Mouse (Mus musculus): ENCODE measurements around the gene Arrdc2.

Gene Arrdc2

GRCm38 (mm10) chr8:70864712-70865221 lies 25.2 kb upstream of the Arrdc2 start:
- in situ Hi-C loops (cut with MboI, MseI) = no loop called here

DNA sequence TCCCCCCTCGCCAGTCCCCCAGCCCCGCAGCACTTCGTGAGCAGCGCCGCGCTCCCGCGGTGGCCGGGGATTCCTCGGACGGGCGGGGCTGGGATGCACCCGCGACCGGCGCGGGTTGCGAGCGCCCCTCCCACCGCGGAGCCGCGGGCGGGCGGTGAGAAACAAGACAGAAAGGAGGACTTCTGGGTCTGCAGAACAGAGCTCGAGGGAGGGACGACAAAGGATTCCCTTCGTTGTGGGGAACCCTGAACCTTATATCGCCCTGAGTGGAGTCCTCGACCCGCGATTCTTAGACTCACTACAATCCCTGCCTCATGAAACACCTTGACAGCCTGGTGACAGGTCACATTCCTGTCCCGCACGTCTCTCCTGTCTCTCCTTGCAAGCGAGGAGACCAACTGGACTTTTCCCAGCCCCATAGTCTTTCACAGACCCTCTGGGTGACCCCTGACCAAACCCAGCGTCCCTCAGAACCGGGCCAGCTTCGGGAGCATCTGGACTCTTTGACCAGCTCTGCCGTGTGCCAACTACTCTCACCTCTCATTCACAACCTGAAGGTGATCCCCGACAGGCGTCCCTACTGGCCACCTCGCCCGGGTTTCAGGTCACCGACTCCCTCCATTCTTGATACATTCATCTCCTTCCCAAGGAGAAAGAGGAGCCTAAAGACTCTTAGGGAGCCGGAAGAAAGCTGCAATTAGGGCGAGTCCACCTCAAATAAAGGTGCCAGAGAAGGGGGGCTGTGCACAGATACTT lies 24.6 kb upstream of the Arrdc2 start:
- in situ Hi-C loops (cut with MboI, MseI) = no loop called here

DNA sequence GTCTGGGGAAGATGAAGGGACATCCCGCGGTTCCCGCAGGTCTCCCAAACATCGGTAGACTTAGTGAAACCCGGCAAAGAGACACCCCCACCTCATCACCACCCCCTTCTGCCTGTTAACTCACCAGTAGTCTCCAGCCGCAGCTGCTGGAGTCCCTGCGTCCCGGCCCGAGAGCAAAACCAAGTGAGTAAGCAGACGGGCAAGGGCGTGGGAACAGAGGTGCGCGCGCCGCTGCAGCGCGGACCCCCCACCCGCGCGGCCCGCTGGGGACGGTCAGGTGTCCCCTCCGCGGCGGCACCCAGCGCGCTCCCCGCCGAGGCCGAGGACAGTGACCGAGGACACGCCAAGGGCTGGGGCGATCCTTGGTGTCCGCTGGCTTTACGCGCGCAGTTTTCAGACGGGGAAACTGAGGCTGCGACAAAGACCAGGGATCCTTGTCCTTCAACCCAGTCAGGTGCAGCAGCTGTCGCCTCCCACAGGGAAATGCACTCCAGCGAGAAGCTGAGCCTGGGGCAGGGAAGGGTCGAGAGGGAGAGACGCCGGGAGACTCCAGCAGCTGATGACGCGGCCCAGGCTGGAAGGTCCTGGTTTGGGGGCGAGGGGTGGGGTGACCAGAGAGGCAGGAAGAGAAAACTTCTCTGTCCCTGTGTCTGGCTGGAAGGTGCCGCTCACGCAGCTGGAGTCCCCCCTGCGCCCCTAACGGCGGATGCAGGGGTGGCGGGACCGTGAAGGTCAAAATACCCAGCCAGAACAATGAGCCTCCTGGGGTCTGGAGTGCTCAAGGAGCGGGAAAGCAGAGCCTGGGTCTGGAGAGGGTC lies 23.5 kb upstream of the Arrdc2 start, which contains the start of gene Kcnn1:
Gene Kcnn1 (minus strand): TSS at position 435 of the 818 bp plus-strand sequence.
- in situ Hi-C loops (cut with MboI, MseI) = no loop called here

- in situ Hi-C loops (cut with MboI, MseI) = no loop called here
Observed at GRCm38 (mm10) chr8:70857516-70857915, 18.0 kb upstream of the Arrdc2 start.

- in situ Hi-C loops (cut with MboI, MseI) = no loop called here
Observed at GRCm38 (mm10) chr8:70856541-70857197, 17.1 kb upstream of the Arrdc2 start.

DNA sequence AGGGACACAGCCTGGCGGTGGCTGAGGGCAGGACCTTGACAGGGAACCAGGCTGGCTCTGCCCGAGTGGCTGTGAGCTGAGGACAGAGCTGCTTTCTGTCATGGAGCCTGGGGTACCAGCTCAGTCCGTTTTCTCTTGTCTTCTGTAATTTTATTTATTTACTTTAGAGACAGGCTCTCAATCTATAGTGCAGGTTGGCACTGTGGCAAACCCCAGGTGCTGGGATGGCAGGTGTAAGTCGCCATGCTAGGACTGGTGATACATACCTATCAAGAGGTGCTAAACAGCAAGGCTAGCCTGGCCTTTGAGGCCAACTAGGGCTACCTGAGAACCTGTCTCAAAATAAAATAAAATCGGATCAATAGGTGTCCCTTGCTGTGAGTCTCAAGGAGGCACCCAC lies 16.5 kb upstream of the Arrdc2 start:
- in situ Hi-C loops (cut with MboI, MseI) = no loop called here

- in situ Hi-C loops (cut with MboI, MseI) = no loop called here
Observed at GRCm38 (mm10) chr8:70853863-70854262, 14.3 kb upstream of the Arrdc2 start.

DNA sequence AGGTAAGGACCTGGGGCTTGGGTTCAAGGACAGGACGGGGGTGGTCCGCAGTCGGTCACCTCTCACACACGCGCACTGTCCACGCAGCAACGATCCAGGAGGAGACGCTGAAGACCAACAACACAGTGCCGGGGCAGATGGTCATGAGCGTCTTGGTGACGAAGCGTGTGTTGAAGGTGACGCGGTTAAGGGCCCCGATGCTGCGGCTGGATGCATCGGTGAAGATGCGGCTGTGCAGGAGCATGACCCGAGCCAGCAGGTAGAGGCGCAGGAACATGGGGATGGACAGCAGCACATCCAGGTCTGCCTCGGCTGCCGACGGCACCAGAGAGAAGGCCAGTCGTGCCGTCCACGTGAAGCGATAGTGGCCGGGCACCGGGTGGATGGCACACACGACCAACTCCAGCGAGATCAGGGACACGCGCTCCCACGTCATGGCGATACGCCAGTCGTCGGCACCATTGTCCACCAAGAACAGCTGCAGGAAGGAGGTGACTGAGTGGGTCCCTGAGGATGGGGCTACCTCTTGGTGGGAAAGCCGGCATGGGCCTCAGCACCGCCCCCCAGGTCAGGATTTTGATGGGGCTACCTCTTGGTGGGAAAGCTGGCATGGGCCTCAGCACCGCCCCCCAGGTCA lies 13.2 kb upstream of the Arrdc2 start:
- in situ Hi-C loops (cut with MboI, MseI) = no loop called here

DNA sequence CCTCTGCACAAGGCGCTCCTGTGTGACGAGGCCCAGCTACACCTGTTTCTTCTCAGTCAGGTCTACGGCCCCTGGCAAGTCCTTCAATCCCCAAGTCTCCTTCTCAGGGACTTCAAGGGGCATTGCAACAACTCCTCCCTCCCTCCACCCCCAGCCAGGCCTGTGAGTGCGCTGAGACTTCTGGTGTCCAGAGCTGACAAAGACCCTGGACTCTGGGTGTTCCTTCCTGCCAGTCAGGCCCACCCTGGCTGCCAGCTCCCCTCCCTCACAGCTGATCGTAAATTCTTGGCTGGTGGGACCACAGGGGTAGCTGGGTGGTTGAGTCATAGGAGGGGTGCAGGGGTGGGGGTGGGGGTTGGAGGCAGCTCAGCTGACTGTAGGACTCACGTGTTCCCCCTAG lies 12.3 kb upstream of the Arrdc2 start:
- in situ Hi-C loops (cut with MboI, MseI) = no loop called here

DNA sequence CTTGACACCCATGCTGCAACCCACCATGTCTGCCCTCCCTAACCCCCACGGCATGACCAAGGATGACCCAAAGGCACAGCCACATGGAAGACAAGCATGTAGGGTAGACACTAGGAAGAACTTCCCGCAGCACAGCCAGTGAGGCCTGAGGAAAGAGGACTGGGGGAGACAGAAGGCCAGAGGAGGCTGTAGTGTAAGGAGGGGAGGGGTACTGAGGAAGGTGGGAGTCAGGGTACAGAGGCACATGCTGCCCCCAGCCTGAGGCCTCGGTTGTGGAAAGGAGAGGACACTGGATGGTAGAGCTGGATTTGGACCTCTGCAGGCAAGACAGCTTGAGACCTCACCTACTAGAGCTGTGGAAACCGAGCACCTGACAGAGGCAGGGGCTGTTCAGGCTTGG lies 11.4 kb upstream of the Arrdc2 start:
- in situ Hi-C loops (cut with MboI, MseI) = no loop called here

DNA sequence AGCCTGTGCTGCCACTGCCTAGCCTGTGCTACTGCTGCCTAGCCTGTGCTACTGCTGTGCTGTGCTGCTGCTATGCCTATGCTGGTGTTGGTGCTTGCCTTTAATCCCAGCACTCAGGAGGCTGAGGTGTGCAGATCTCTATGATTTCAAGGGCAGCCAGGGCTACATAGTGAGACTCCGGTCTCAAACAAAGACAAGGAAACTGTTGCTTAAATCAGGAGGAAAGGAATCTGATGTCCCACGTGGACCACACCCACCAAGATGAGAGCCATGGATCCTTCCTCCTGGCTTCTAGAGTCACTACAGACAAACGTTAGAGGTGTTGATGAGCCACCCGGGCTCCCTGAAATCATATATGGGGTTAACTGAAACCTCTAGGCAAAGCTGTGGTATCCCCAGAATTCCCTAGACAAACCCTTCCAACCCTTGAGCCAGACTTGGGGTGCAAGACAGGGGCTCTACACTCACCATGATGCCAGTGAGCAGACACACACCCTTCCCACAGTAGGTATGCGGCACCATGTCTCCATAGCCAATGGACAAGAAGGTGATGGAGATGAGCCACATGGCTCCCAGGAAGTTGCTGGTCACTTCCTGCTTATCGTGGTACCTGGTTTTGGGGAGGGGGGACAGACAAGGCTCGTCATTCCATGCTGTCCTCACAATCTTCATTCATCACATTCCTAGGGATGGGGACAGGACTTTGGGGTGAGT lies 10.8 kb upstream of the Arrdc2 start:
- in situ Hi-C loops (cut with MboI, MseI) = no loop called here

DNA sequence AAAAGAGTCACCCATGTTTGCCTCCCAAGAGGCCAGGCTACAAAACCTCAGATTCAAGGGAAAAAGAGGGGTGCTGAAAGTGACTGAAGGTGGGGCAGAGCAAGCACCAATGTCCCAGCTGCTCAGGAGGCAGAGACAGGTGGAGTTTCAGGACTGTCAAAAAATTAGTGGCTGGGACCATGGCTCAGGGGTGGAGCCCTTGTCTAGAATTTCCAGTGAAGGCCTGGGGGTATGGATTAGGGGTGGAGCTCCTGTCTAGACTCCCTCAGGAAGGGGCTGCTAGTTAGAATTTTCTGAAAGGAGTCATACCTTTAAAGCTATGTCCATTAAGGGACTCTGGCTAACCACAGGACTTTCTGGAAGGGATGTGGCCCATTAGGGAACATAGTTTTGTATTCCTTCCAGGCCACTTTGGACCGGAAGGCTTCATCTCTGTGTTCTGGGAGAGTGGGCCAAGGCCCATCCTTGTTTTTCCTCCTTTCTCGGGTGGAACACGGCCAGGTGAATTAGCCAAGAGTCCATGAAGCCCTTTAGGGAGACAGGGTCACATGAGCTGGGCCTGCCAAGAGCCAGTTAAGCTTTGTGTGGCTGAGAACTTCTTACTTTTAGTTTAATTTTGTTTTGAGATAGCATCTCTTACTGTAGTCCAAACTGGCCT lies 9.9 kb upstream of the Arrdc2 start:
- in situ Hi-C loops (cut with MboI, MseI) = no loop called here

DNA sequence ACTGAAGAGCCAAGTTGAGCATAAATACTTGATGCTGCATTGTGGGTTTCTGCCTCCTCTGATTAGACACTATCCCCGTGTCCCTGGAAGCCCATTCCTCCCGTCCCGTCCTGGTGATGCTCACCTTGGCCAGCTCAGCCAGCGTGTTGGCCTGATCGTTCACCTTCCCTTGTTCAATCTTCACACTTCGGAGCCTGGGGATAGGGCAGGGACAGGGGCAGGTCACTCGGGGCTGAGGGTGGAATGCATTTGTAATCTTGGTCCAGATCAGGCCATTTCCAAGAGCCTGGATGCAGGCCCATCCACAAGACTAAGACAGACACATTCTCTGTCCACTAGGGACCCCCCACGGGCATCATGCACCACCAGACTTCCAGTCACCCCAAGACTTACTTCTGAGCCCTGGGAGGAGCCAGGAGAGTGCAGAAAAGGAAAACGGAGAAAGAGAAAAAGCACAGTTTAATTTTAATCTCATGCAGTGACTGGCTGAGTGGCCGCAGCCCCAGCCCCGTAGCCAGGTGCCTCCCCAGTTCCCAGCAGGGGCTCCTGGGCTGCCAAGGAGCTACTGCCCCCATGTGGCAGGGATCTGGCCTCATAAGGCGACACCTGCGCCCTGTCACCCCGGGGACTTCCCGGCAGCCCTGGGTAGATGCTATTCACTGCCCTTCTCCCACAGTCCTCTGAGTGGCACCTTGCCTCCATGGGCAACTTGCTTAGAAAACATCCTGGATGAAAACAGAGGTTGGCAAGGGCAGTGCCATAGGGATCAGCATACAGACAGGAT lies 7.0 kb upstream of the Arrdc2 start:
- in situ Hi-C loops (cut with MboI, MseI) = no loop called here

DNA sequence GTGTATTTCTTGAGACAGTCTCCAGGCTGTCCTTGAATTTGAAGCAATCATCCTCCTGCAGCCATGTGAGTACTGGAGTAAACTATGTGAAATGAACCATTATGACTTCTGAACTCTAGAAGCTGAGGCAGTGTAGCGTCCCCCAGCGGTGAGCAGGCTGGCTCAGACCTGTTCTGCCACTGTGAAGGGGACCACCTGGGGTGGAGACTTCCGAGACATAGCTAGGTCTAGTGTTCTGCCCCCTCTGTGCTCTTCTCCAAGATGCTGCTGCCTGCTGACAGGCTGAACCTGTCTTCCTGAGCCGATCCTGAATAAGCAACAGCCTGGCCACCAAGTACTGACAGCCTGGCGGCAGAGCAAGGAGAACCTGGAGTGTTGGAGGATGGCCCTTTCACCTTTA lies 5.6 kb upstream of the Arrdc2 start:
- in situ Hi-C loops (cut with MboI, MseI) = no loop called here

- in situ Hi-C loops (cut with MboI, MseI) = loop anchor here (5.0 kb wide), 1 partner anchor 77 kb away; no protein-coding TSS in a partner anchor
Observed at GRCm38 (mm10) chr8:70844523-70844922, 5.0 kb upstream of the Arrdc2 start.

DNA sequence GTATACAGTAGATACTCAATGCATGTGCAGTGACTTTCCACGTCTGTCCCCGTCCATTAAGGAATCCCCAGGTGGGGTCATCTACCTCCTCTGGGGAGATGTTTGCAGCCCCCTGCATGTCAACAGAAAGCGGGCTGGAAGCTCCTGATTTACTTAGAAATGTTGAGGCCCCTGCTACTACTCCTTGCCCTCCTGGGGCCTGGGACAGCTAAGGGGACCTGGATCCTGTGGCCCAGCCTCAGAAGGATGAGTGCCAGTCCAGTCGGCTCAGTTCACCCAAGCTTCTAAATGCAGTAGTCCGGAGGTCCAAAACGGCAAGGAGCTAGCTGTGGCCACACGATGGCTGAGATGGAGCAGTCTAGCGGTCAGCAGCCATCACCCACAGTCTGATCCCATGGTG lies 4.4 kb upstream of the Arrdc2 start:
- in situ Hi-C loops (cut with MboI, MseI) = loop anchor here (5.0 kb wide), 1 partner anchor 77 kb away; no protein-coding TSS in a partner anchor

DNA sequence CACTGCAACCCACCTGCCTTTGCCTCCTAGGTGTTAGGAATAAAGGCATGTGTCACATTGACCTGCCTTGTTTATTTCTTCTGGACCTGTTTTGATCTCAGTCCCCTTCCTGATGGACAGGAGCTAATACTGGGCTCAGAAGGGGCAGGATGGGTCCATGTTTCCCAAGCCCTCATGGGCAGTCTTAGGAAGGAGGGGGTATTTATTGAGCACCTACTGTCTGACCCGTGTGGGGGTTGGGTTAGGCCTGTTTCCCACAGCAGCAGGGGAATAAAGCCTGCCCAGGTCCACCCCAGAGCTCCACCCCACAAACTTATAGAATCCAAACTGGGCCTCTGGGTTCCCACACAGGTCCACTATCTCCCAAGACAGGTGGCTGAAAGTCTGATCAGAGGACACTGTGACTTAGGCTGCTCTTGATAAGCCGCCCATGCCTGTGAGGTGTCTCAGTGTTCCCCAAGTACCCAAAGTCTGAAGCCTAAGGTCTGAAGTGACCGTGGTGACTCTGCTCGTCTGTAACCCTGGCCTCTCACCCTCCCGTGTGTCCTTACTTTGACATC lies 3.8 kb upstream of the Arrdc2 start:
- in situ Hi-C loops (cut with MboI, MseI) = loop anchor here (5.0 kb wide), 1 partner anchor 76 kb away; no protein-coding TSS in a partner anchor

- in situ Hi-C loops (cut with MboI, MseI) = loop anchor here (5.0 kb wide), 1 partner anchor 75 kb away; no protein-coding TSS in a partner anchor
Observed at GRCm38 (mm10) chr8:70842484-70842883, 3.0 kb upstream of the Arrdc2 start.
